Mouse (Mus musculus) heart, embryonic 16.5 days (tissue): ENCODE data around the gene Med7. TPM values are rescaled to one million over a fixed set of nuclear protein-coding genes. Genes with fewer than 3 reads are reported as not detected.

Source experiments
- ATAC-seq: fragments of 200-750 bp; cut with Nextera tagmentation; replicated peaks from 2 replicates; pipeline ENCODE4 v1.8.0; 2017; ENCODE audit warnings: moderate number of reproducible peaks; ENCODE audit not compliant: insufficient read depth, low FRiP score; ENCODE audit errors: extremely low read depth
- H3K27ac ChIP-seq: fragments of 300-500 bp; sonication (generic); 2 replicates; pipeline ENCODE4 v1.5.1; 2014; ENCODE audit warnings: mild to moderate bottlenecking, low read length, control low read depth, moderate library complexity
- H3K27me3 ChIP-seq: fragments of 300-500 bp; sonication (generic); 2 replicates; pipeline ENCODE4 v1.6.1; 2014; ENCODE audit warnings: low read length, mixed read lengths; ENCODE audit not compliant: control insufficient read depth, insufficient read depth
- H3K36me3 ChIP-seq: fragments of 300-500 bp; sonication (generic); 2 replicates; pipeline ENCODE4 v1.6.1; 2014; ENCODE audit not compliant: control insufficient read depth, insufficient read depth
- H3K4me1 ChIP-seq: fragments of 300-500 bp; sonication (generic); 2 replicates; pipeline ENCODE4 v1.6.1; 2014; ENCODE audit warnings: low read length, mixed read lengths; ENCODE audit not compliant: control insufficient read depth, insufficient read depth
- H3K4me2 ChIP-seq: fragments of 300-500 bp; sonication (generic); 2 replicates; pipeline ENCODE4 v1.6.1; 2014; ENCODE audit warnings: low read depth, mild to moderate bottlenecking, control low read depth, low read length
- H3K4me3 ChIP-seq: fragments of 300-500 bp; sonication (generic); 2 replicates; pipeline ENCODE4 v1.5.1; 2014; ENCODE audit warnings: mild to moderate bottlenecking, control low read depth, low read length
- H3K9ac ChIP-seq: fragments of 300-500 bp; sonication (generic); 2 replicates; pipeline ENCODE4 v1.6.1; 2014; ENCODE audit warnings: low read length, control low read depth
- H3K9me3 ChIP-seq: fragments of 300-500 bp; sonication (generic); replicated peaks from 2 replicates; pipeline ENCODE4 v1.6.1; 2016; ENCODE audit warnings: low read length; ENCODE audit not compliant: control insufficient read depth
- WGBS: fragments of 180-500 bp; shearing (Covaris S2); extraction: QIAGEN DNeasy Blood & Tissue Kit; methylation state at CpG from one replicate; pipeline ENCODE4 v1.1.7; 2014; 5-methylcytosine and 5-hydroxymethylcytosine counted together
- polyA plus RNA-seq: library from polyadenylated mRNA; unstranded; fragments of >200 nt; fragmentation: Nextera tagmentation; extraction: Ambion mirVana; gene quantifications from 2 replicates; pipeline ENCODE4 v1.2.1, GENCODE M21; 2015

The Med7 gene
- polyA plus RNA-seq, 1 experiment from 2014 or later: 47.8 TPM

DNA sequence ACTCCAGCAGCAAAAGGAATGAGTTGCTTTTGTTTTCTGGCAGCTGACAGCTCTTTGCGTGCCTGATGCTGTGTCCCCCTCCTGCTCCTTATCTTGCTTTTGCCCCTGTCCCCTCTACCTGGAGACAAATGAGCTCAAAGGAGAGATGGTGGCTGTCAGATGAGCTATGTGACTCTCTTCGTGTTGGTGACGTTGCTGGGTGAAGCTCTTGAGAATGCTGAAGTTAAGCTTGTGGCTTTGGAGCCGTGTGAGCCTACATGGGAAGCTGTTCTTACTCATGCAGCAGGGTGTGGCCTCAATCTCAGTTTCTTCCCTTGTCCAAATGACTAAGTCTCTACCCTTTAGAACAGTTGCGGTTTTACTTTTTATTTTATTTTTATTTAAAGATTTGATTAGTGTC lies 25.2 kb downstream of the Med7 start:
- Histone ChIP-seq H3K4me3 (no peak overlapping the region), H3K9me3 (no peaks in the 10 kb centered on the region), H3K4me2 (peak overlapping the region; percentile 29; the same call in 1 of the 2 replicates), H3K27ac (no peak overlapping the region), H3K4me1 (no peaks in the 10 kb centered on the region), H3K27me3 (no peaks in the 10 kb centered on the region), H3K9ac (no peak overlapping the region), H3K36me3 (no peaks in the 10 kb centered on the region)
- ATAC-seq: no peak
- WGBS: 33% methylated on average over 5 of the region's 5 CpGs

DNA sequence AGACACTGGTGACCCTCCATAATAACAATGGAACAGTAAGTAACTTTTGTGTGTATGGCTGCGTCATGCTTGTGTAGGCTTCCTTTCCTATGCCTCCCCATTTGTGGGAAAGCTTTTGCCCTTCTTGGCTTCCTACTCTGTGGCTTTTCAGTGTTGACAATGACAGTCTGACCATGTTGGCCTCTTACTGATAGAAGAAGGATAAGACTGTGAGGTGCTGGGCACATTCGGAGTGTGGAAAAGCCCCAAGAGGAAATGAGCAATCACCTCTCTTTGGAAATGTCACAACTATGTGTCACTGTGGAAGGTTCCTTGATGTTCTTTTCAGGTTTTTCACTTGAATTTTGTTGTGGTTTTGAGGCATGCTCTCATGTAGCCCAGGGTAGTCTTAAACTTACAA lies 30.2 kb downstream of the Med7 start:
- ATAC-seq: no peak
- Histone ChIP-seq H3K27me3 (no peaks in the 10 kb centered on the region), H3K4me1 (no peaks in the 10 kb centered on the region), H3K27ac (no peak overlapping the region), H3K4me3 (no peak overlapping the region), H3K4me2 (no peak overlapping the region), H3K9me3 (no peaks in the 10 kb centered on the region), H3K9ac (no peak overlapping the region), H3K36me3 (no peaks in the 10 kb centered on the region)
- 79% methylated on average over 2 of the region's 2 CpGs for WGBS

DNA sequence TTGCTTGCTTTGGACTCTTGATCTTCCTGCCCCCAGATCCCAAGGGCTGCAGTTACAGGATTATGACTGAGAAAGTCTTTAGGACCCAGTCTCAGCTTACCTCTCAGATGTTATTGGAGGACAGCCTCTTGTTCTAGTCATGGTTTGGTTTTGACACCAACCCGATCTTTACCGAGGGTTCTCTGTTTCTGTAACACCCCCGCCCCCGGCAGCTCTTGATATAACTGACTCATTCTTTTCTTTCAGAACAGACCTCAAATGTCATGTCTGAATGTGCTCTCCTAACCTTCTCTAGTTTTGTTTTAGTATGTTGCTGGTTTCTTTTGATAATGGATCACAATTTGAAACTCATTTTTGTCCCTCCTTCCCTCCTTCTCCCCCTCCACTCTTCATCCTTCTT lies 37.5 kb downstream of the Med7 start:
- no peak for ATAC-seq
- H3K4me2 ChIP-seq: no peak overlapping the region
- peaks cover 4% of the 10 kb centered on the region; the same call in 1 of the 2 replicates for H3K9me3 ChIP-seq
- no peaks in the 10 kb centered on the region for H3K27me3 ChIP-seq
- H3K4me1 ChIP-seq: no peaks in the 10 kb centered on the region
- no peak overlapping the region for H3K27ac ChIP-seq
- H3K9ac ChIP-seq: no peak overlapping the region
- H3K4me3 ChIP-seq: no peak overlapping the region
- WGBS: 83% methylated on average over 4 of the region's 4 CpGs
- H3K36me3 ChIP-seq: no peaks in the 10 kb centered on the region

DNA sequence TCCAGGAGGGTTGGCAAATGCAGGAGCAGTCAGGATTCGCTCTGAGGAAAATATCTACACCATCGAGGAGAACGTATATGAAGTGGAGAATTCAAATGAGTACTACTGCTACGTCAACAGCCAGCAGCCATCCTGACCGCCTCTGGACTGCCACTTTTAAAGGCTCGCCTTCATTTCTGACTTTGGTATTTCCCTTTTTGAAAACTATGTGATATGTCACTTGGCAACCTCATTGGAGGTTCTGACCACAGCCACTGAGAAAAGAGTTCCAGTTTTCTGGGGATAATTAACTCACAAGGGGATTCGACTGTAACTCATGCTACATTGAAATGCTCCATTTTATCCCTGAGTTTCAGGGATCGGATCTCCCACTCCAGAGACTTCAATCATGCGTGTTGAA lies 42.6 kb downstream of the Med7 start:
- Histone ChIP-seq H3K4me1 (no peaks in the 10 kb centered on the region), H3K27me3 (no peaks in the 10 kb centered on the region), H3K27ac (no peak overlapping the region), H3K4me3 (no peak overlapping the region), H3K9me3 (peaks cover 4% of the 10 kb centered on the region; the same call in 1 of the 2 replicates), H3K36me3 (no peaks in the 10 kb centered on the region), H3K9ac (no peak overlapping the region), H3K4me2 (no peak overlapping the region)
- ATAC-seq: no peak
- WGBS: 80% methylated on average over 9 of the region's 9 CpGs

DNA sequence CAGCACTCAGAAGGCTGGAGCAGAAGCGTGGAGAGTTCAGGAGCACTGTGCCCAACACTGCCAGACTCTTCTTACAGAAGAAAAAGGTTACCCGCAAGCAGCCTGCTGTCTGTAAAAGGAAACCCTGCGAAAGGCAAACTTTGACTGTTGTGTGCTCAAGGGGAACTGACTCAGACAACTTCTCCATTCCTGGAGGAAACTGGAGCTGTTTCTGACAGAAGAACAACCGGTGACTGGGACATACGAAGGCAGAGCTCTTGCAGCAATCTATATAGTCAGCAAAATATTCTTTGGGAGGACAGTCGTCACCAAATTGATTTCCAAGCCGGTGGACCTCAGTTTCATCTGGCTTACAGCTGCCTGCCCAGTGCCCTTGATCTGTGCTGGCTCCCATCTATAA lies 43.8 kb downstream of the Med7 start:
- Histone ChIP-seq H3K36me3 (no peaks in the 10 kb centered on the region), H3K9me3 (no peaks in the 10 kb centered on the region), H3K4me3 (no peak overlapping the region), H3K27me3 (no peaks in the 10 kb centered on the region), H3K4me1 (no peaks in the 10 kb centered on the region), H3K27ac (no peak overlapping the region), H3K4me2 (no peak overlapping the region), H3K9ac (no peak overlapping the region)
- WGBS: 66% methylated on average over 7 of the region's 7 CpGs
- no peak for ATAC-seq

DNA sequence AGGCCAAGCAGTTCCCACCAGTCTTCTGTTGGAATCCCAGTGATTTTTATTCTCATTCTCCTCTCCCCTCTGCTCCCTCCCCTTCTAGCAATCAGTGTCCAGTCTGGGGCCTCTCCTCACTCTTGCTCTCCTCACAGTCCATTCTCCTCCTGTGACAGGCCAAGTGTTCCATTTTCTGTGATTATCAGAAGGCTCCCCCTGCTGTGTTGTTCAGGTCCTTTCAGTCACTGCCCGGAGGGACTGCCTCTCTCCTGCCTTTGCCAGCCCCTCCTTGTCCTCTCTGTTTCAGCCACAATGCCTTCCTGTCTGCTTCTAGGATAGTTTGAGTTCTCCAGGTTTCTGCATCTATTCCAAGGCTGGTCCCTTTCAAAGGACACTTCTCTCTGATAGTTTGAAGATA lies 51.5 kb downstream of the Med7 start:
- no peaks in the 10 kb centered on the region for H3K27me3 ChIP-seq
- H3K4me2 ChIP-seq: no peak overlapping the region
- no peak overlapping the region for H3K27ac ChIP-seq
- H3K9me3 ChIP-seq: no peaks in the 10 kb centered on the region
- no peaks in the 10 kb centered on the region for H3K4me1 ChIP-seq
- H3K4me3 ChIP-seq: no peak overlapping the region
- ATAC-seq: no peak
- no peak overlapping the region for H3K9ac ChIP-seq
- 5% methylated on average over 1 of the region's 1 CpGs for WGBS
- H3K36me3 ChIP-seq: no peaks in the 10 kb centered on the region

DNA sequence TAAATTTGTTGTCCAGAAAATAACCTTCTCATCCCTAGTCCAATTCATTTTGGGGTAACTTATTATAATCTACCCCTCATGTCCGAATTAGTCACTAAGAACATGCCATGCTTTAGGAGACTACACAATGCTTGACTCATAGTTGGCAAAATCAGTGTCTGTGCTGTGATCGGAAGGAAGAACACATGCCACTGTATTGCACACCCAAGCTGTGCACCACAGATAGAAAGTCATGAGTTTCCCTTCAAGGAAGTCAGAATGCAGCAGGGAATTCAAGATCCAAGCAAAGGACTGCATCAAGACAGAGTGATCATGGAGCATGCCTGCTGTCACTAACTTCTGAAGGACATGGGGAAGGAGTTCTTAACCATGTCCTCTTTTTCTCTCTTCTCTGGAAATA lies 51.9 kb downstream of the Med7 start:
- H3K4me1 ChIP-seq: no peaks in the 10 kb centered on the region
- no peak overlapping the region for H3K4me2 ChIP-seq
- H3K27ac ChIP-seq: no peak overlapping the region
- H3K9ac ChIP-seq: no peak overlapping the region
- no peaks in the 10 kb centered on the region for H3K9me3 ChIP-seq
- WGBS: 80% methylated on average over 2 of the region's 2 CpGs
- H3K27me3 ChIP-seq: no peaks in the 10 kb centered on the region
- ATAC-seq: no peak
- H3K4me3 ChIP-seq: no peak overlapping the region
- no peaks in the 10 kb centered on the region for H3K36me3 ChIP-seq

Other genes starting within 250 kb of the Med7 start
- 0.08 TPM in 1 of 2 replicates, not detected in the other for gene Fndc9, start 201.4 kb upstream of the Med7 start, polyA plus RNA-seq
- 12.5 and 14.8 TPM in 2 replicates for gene Cyfip2, start 124.1 kb upstream of the Med7 start, polyA plus RNA-seq
- 2.0 and 5.2 TPM in 2 replicates for gene Itk, start 47.4 kb upstream of the Med7 start, polyA plus RNA-seq
- gene Fam71b, start 40.4 kb upstream of the Med7 start, polyA plus RNA-seq: 0.18 TPM in 1 of 2 replicates, not detected in the other
- 0.32 and 0.37 TPM in 2 replicates for gene Havcr2, start 18.0 kb downstream of the Med7 start, polyA plus RNA-seq
- not detected in 2 replicates for gene Gm12169, start 87.3 kb downstream of the Med7 start, polyA plus RNA-seq
- gene BC053393, start 134.6 kb downstream of the Med7 start, polyA plus RNA-seq: 0.09 and 0.16 TPM in 2 replicates
- not detected in 2 replicates for gene Dppa1, start 192.3 kb downstream of the Med7 start, polyA plus RNA-seq